In the genomic region with DNA sequence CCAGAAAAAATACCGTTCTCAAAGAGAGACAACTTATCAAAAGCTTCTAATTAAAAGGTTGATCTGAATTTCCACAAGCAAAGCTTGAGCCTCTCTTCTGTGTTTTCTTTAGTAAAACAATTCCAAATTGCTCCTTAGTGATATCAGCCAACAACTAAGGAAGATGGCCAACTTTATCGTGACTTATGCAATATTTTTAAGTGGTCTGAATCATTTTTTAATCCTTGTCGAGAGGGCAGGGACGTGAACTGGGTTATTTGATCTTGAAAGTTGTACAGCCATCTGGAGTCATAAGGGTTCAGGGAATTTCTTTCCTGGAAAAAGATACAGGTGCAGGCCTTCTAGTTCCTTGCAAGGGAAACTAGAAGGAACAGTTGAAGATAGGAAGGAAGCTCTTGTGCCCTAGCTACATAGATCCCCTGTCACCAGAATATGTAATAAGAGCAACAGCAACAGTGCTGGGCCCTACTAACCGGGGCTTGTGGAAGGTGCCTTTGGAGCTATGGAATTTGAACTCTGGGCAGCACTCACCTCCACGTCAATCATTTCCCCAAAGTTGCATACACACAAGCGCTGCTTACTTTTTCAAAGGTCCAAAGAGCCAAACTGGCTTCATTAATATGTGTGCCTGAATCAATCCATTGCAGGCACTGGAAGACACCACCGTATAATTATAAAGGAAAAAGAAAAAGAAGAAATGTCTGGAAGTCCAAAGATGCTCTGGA, we compare ENCODE assay signal across 8 mouse cellular contexts. TPM values are rescaled to one million over a fixed set of nuclear protein-coding genes. Genes with fewer than 3 reads are reported as not detected.
DNase-seq lines count a peak whose midpoint lies in the region; ATAC-seq and TF ChIP-seq lines count a peak whose summit lies in the region.
"Had no signal": no experiment of that assay in that cellular context is flagged by ENCODE, and none has a peak within 500 bp of the region (broad histone marks: within the 10 kb centered on the region; RNA-seq: fewer than 3 reads in every experiment).

No protein-coding gene starts in this region.

- peak overlapping the region; percentile 78 for H3K4me2 ChIP-seq in liver, embryonic 16.5 days (ENCODE audit: low read depth, low read length)

- H3K9me3 ChIP-seq in embryonic facial prominence, embryonic 10.5 days = no peaks in the 10 kb centered on the region
- no peaks in the 10 kb centered on the region for H3K9me3 ChIP-seq in liver, embryonic 16.5 days (replicated peaks; ENCODE audit: control insufficient read depth, low read length)

- no peaks in the 10 kb centered on the region for H3K27me3 ChIP-seq in embryonic facial prominence, embryonic 10.5 days (replicated peaks; ENCODE audit: low read depth, poor library complexity, severe bottlenecking)
- H3K27me3 ChIP-seq in kidney, adult 2 months (replicated peaks; ENCODE audit: control insufficient read depth, insufficient read depth, low read length) = no peaks in the 10 kb centered on the region
- no peaks in the 10 kb centered on the region for H3K27me3 ChIP-seq in liver, embryonic 16.5 days (ENCODE audit: control insufficient read depth, insufficient read depth, low read depth, low read length)

- peaks cover 16% of the 10 kb centered on the region for H3K36me3 ChIP-seq in embryonic facial prominence, embryonic 10.5 days (replicated peaks)
- H3K36me3 ChIP-seq in kidney, adult 2 months (ENCODE audit: control insufficient read depth, insufficient read depth, low read length) = no peaks in the 10 kb centered on the region; the same call in 1 of the 2 replicates
- H3K36me3 ChIP-seq in liver, embryonic 16.5 days (ENCODE audit: control insufficient read depth, insufficient read depth) = peaks cover 6% of the 10 kb centered on the region

- no peak for ATAC-seq in liver, embryonic 16.5 days (ENCODE audit: low read depth)

- TF ChIP-seq POLR2A in kidney, adult 2 months (IDR thresholded peaks at IDR 0.05; ENCODE audit: low read depth, low read length) = no peak

- TF ChIP-seq CTCF in kidney, adult 2 months (conservative IDR thresholded peaks at IDR 0.05; ENCODE audit: insufficient read depth, insufficient read length, low read depth, low read length) = no peak

- WGBS in embryonic facial prominence, embryonic 10.5 days = 76% methylated on average over 8 of the region's 8 CpGs
- 53% methylated on average over 8 of the region's 8 CpGs for WGBS in kidney, adult 2 months
- 63% methylated on average over 8 of the region's 8 CpGs for WGBS in liver, embryonic 16.5 days (ENCODE audit: insufficient replicate concordance)

- no peak overlapping the region for H3K4me3 ChIP-seq in embryonic facial prominence, embryonic 10.5 days
- H3K4me3 ChIP-seq in kidney, adult 2 months (ENCODE audit: insufficient read depth, low read depth, low read length) = no peak overlapping the region
- no peak overlapping the region; the same call in 1 of the 2 replicates for H3K4me3 ChIP-seq in liver, embryonic 16.5 days (ENCODE audit: low read depth, low read length)

- H3K4me1 ChIP-seq in embryonic facial prominence, embryonic 10.5 days = peaks cover 34% of the 10 kb centered on the region
- peaks cover 6% of the 10 kb centered on the region; the same call in 1 of the 2 replicates for H3K4me1 ChIP-seq in kidney, adult 2 months (ENCODE audit: control insufficient read depth, insufficient read depth, low read length)
- H3K4me1 ChIP-seq in liver, embryonic 16.5 days (ENCODE audit: control insufficient read depth, low read depth, low read length) = peaks cover 66% of the 10 kb centered on the region

- H3K9ac ChIP-seq in liver, embryonic 16.5 days (ENCODE audit: low read depth, low read length) = peak overlapping the region; percentile 95

- peak; percentile 22 for DNase-seq in kidney, adult 18-20 months
- DNase-seq in kidney, postnatal 10 days = no peak
- no peak for DNase-seq in embryonic facial prominence, embryonic 10.5 days (ENCODE audit: low spot score)
- DNase-seq in kidney, adult 2 months = peak; percentile 71
- DNase-seq in cerebellum, adult 11 months = no peak
- no peak for DNase-seq in embryo, embryonic 10 days (ENCODE audit: low spot score)
- DNase-seq: right cerebral cortex, postnatal 14 days had no signal

- H3K27ac ChIP-seq in embryonic facial prominence, embryonic 10.5 days (replicated peaks) = peak overlapping the region; percentile 96; the same call in 1 of the 2 replicates
- H3K27ac ChIP-seq in kidney, adult 2 months (ENCODE audit: insufficient read depth, low read depth, low read length) = peak overlapping the region; percentile 77
- H3K27ac ChIP-seq in liver, embryonic 16.5 days (ENCODE audit: low read length) = peak overlapping the region; percentile 93

RNA-seq across cellular contexts. Expression of a gene that starts 0.9 kb away (rescaled TPM):
- 70.4 and 75.4 TPM in 2 replicates for polyA plus RNA-seq in embryonic facial prominence, embryonic 10.5 days (2016; fragmentation: Nextera tagmentation; extraction: Ambion mirVana)
- 143 and 152 TPM in 2 replicates for polyA plus RNA-seq in kidney, adult 2 months (2012; rRNA removed)
- 155 and 157 TPM in 2 replicates for polyA plus RNA-seq in liver, embryonic 16.5 days (2015; fragmentation: Nextera tagmentation; extraction: Ambion mirVana)

RNA-seq across cellular contexts. Expression of a gene that starts 58.9 kb away (rescaled TPM):
- polyA plus RNA-seq in embryonic facial prominence, embryonic 10.5 days (2016; fragmentation: Nextera tagmentation; extraction: Ambion mirVana) = 30.3 and 31.7 TPM in 2 replicates
- polyA plus RNA-seq in kidney, adult 2 months (2012; rRNA removed) = 2.8 and 3.2 TPM in 2 replicates
- polyA plus RNA-seq in liver, embryonic 16.5 days (2015; fragmentation: Nextera tagmentation; extraction: Ambion mirVana) = 10.5 and 11.2 TPM in 2 replicates

Comparison
In these comparisons a context has a peak if more than half of its experiments do, and no peak if none do; other contexts are left out.
1. DNase-seq: peak in kidney, adult 18-20 months (single experiment) and kidney, adult 2 months (single experiment); none in kidney, postnatal 10 days (single experiment), embryonic facial prominence, embryonic 10.5 days (single experiment), cerebellum, adult 11 months (single experiment) and embryo, embryonic 10 days (single experiment).
2. Peak in every context shown above with its lines, with median percentiles within 50 percentile points of each other: H3K27ac ChIP-seq.